Mouse (Mus musculus): ENCODE measurements around the gene Srgap3. TPM values are rescaled to one million over a fixed set of nuclear protein-coding genes. Genes with fewer than 3 reads are reported as not detected.

The Srgap3 gene
- total RNA-seq, 1 experiment from 2014 or later: 9.6 TPM

DNA sequence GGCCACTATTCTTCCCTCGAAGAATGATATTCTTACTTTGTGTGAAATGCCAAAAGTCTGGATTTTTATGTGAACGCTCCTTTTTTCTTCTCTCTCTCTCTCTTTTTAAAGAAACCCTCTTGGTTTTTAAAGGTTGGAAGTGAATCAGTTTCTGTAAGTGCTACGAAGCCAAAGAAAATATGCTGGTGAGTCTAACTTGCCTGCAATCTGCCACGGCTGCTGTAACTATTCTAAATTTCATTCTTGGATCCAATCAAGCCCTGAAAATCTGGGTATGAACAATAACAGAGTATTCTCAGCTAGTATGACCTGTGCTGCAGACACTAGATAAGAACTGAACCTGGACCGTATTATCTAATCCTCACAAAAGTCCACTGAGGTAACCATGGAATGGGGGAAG lies 21.1 kb downstream of the Srgap3 start:
- no peak for ATAC-seq (replicated peaks in 1 of 2; ENCODE audit: insufficient read depth in 1 of 2, low FRiP score in 2 of 2, low TSS enrichment in 1 of 2, low read depth in 1 of 2, poor library complexity in 2 of 2, severe bottlenecking in 2 of 2)

DNA sequence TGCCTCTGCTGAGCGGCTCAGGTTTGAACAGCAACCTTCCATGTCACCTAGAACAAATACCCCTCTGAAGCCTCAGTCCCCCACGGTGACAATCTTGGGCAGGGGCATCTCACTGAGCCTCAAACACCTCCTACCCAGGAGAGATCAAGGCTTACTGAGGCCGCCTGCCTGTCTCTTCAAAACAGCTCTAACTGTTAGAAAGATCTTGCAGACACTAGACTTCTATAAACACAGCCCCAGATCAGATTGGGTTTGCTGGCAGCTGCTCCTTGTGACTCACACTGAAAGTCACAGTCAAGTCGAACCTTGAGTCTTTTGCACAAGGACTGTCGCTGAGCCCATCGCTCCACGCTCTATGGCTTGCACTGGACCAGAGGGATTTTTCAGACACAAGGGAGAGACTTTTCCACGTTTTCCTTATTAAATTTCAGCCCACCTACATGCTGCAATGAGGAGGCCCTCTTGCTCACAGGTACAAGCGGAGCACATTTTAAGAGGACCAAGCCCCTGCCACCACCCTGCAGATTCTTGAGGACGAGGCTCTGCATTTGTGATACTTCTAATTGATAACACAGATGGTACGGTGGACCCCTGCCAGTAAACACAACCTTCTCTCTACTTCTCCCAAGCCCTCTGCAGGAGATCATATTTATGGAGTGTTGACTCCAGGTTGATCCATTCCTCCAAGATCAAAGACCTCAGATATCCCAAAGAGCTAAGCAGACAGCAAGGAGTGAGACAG lies 21.7 kb downstream of the Srgap3 start:
- ATAC-seq (replicated peaks in 1 of 2; ENCODE audit: insufficient read depth in 1 of 2, low FRiP score in 2 of 2, low TSS enrichment in 1 of 2, low read depth in 1 of 2, poor library complexity in 2 of 2, severe bottlenecking in 2 of 2): no peak

DNA sequence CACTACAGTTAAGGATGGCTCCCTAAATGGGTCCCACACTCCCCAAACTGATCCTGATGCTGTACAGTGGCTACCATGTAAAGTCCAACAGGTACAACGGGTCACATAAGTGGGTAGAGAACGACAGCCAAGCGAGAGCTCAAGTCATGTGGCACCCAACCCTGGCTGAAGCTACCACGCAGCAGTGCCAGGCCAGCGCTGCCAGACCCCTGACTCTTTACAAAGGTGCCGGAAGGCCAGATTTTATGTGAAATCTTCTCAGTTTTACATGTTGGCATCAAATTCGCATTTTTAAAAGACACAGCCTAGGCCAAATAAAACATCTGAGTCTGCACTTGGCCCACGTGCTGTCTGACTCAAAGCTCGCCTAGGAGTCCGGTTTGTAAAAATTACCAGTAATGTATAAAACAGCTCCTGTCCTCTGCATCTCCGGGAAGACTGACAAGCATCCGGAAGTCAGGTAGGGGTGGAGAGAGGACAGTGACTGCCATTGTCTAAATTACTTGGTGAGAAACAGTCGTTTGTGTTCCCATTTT lies 22.4 kb downstream of the Srgap3 start:
- no peak for ATAC-seq (replicated peaks in 1 of 2; ENCODE audit: insufficient read depth in 1 of 2, low FRiP score in 2 of 2, low TSS enrichment in 1 of 2, low read depth in 1 of 2, poor library complexity in 2 of 2, severe bottlenecking in 2 of 2)

DNA sequence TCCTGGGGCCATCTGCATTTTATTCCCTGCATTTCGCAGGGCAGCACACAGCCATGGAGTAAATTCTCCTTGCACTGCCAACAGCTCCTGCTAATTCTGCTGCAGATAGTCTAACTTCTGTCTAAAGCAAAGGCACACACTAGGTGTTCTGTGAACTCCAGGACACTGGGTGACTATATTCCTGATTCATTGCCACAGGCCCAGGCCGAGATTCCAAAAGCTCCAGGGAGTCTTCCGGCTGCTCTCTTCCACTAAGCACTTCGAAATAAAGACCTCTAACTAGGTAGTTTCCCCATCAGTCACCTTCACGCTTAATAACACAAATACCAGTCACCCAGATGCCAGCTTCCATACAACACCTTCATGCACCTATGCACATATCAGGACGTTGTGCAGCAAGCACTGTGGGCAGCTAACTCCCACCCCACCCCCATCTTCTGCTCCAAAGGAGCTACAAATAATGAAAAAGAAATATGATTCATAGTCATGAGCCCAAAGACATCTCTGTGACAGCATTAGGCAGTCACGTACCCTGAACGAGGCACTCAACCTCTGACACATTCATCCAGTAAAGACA lies 26.4 kb downstream of the Srgap3 start:
- ATAC-seq (replicated peaks in 1 of 2; ENCODE audit: insufficient read depth in 1 of 2, low FRiP score in 2 of 2, low TSS enrichment in 1 of 2, low read depth in 1 of 2, poor library complexity in 2 of 2, severe bottlenecking in 2 of 2): no peak

DNA sequence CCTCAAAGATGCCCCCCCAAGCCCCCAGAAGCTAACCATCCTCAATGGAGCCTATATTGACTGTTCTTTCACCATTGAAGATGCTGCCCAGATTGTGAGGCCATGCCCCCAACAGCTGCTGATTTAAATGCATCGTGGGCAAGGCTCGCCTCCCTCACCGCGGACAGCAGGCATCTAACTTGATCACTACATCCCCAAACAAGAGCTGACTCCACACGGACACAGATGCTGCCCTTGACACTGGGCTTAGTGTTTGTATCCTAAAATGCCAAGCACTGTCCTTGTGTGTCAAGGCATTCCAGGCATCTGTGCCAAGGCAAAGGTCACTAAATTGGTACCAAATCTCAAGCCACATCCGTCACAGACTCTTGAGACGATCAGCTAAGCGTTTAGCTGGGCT lies 29.3 kb downstream of the Srgap3 start:
- ATAC-seq (replicated peaks in 1 of 2; ENCODE audit: insufficient read depth in 1 of 2, low FRiP score in 2 of 2, low TSS enrichment in 1 of 2, low read depth in 1 of 2, poor library complexity in 2 of 2, severe bottlenecking in 2 of 2): no peak

- ATAC-seq (replicated peaks in 1 of 2; ENCODE audit: insufficient read depth in 1 of 2, low FRiP score in 2 of 2, low TSS enrichment in 1 of 2, low read depth in 1 of 2, poor library complexity in 2 of 2, severe bottlenecking in 2 of 2): no peak
These were observed 30.8 kb downstream of the Srgap3 start for GRCm38 (mm10) chr6:112916243-112916642.

DNA sequence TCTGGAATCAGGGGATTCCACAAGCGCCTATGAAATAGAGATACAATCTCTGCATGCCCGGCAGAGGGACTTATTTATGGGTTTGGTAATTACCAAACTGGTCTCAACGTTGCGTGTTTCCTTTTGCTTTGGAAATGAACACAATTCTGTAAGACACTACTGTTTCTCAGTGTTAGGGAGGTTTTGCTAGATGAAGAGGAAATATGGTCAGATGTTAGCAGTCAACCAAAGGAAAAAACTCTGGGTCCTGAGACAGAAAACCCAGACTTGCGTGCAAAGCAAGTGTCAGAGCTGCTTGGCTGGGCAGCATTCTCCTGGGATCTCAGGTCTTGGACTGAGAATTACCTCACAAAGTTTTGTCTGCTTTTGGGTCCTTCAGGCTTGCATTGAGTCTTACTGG lies 34.5 kb downstream of the Srgap3 start:
- no peak for ATAC-seq (replicated peaks in 1 of 2; ENCODE audit: insufficient read depth in 1 of 2, low FRiP score in 2 of 2, low TSS enrichment in 1 of 2, low read depth in 1 of 2, poor library complexity in 2 of 2, severe bottlenecking in 2 of 2)

- no peak for ATAC-seq (replicated peaks in 1 of 2; ENCODE audit: insufficient read depth in 1 of 2, low FRiP score in 2 of 2, low TSS enrichment in 1 of 2, low read depth in 1 of 2, poor library complexity in 2 of 2, severe bottlenecking in 2 of 2)
These were observed 37.4 kb downstream of the Srgap3 start for GRCm38 (mm10) chr6:112909711-112910110.

GRCm38 (mm10) chr6:112907887-112908584 lies 39.0 kb downstream of the Srgap3 start:
- ATAC-seq (replicated peaks in 1 of 2; ENCODE audit: insufficient read depth in 1 of 2, low FRiP score in 2 of 2, low TSS enrichment in 1 of 2, low read depth in 1 of 2, poor library complexity in 2 of 2, severe bottlenecking in 2 of 2): no peak

DNA sequence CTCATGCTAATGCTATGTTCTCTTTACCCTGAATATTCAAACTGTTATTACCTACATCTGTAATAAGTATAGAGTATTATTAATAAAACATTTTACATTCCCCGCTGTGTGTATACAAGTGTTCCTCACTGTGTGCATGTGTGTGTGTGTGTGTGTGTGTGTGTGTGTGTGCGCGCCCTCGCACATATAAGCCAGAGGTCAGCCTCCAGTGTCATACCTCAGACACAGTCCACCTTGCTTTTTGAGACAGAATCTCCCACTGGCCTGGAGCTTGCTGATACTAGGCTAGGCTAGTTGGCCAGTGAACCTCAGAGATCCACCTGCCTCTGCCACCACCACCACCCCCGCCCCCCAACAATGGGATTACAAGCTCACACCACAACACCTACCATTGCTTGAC lies 43.3 kb downstream of the Srgap3 start:
- ATAC-seq (replicated peaks in 1 of 2; ENCODE audit: insufficient read depth in 1 of 2, low FRiP score in 2 of 2, low TSS enrichment in 1 of 2, low read depth in 1 of 2, poor library complexity in 2 of 2, severe bottlenecking in 2 of 2): no peak

GRCm38 (mm10) chr6:112903226-112903625 lies 43.8 kb downstream of the Srgap3 start:
- no peak for ATAC-seq (replicated peaks in 1 of 2; ENCODE audit: insufficient read depth in 1 of 2, low FRiP score in 2 of 2, low TSS enrichment in 1 of 2, low read depth in 1 of 2, poor library complexity in 2 of 2, severe bottlenecking in 2 of 2)

- ATAC-seq (replicated peaks in 1 of 2; ENCODE audit: insufficient read depth in 1 of 2, low FRiP score in 2 of 2, low TSS enrichment in 1 of 2, low read depth in 1 of 2, poor library complexity in 2 of 2, severe bottlenecking in 2 of 2): no peak
These were observed 44.3 kb downstream of the Srgap3 start for GRCm38 (mm10) chr6:112902791-112903190.

DNA sequence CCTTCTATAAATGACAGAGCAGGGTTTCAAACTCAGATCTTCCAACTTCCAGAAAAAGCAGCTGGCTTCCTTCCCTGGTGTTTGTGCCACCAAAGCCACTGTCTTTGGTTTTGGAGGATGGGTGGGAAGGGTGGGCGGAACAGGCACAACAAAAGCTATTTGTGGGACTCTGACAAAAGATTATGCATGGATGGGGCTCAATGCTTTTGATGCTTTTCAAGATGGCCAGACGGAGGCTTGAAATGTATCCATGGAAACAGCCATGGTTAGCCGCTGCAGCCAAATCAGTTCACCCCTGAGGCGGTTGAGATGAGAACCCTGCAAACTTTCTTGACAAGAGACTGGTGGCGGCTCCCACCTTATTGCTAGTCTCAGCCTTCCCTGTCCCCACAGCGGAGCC lies 46.8 kb downstream of the Srgap3 start:
- ATAC-seq (replicated peaks in 1 of 2; ENCODE audit: insufficient read depth in 1 of 2, low FRiP score in 2 of 2, low TSS enrichment in 1 of 2, low read depth in 1 of 2, poor library complexity in 2 of 2, severe bottlenecking in 2 of 2): no peak

DNA sequence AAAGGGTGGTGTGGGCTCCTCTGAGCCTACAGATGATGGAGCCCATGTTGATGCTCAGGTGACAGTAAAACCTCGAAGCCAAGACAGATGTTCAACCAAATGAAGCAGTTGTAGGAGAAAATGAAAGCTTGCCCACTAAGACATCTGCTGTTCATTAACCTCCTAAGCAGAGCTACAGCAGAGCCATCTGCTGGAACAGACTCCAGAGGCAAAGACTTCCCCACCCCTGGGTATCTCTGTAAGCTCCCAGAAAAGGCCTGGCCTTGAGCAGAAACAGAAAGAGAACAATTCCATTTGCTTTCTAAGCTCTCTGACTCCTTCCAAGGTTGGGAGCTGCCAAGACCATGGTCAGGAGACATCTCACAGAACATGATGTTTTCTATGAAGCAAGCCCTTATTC lies 47.4 kb downstream of the Srgap3 start:
- ATAC-seq (replicated peaks in 1 of 2; ENCODE audit: insufficient read depth in 1 of 2, low FRiP score in 2 of 2, low TSS enrichment in 1 of 2, low read depth in 1 of 2, poor library complexity in 2 of 2, severe bottlenecking in 2 of 2): no peak

DNA sequence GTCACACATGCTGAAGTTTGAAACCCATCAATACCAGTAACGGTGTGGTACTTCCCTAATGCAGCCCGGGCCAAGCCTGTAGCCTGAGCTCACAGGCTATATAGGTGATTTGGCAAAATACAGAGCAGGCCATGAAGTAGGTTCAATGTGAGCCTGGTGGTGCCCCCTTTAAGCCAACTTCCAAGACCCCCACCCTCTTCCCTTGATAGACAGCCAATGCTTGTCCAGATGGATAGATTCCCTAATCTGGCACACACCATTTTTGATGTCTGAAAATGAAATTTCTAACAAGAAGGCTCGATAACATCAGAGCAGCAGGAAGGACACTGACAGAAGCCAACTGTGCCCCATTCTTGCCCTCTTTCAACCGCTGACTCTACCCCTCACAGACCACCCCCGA lies 47.8 kb downstream of the Srgap3 start:
- ATAC-seq (replicated peaks in 1 of 2; ENCODE audit: insufficient read depth in 1 of 2, low FRiP score in 2 of 2, low TSS enrichment in 1 of 2, low read depth in 1 of 2, poor library complexity in 2 of 2, severe bottlenecking in 2 of 2): no peak

GRCm38 (mm10) chr6:112898435-112898834 lies 48.6 kb downstream of the Srgap3 start:
- no peak for ATAC-seq (replicated peaks in 1 of 2; ENCODE audit: insufficient read depth in 1 of 2, low FRiP score in 2 of 2, low TSS enrichment in 1 of 2, low read depth in 1 of 2, poor library complexity in 2 of 2, severe bottlenecking in 2 of 2)

DNA sequence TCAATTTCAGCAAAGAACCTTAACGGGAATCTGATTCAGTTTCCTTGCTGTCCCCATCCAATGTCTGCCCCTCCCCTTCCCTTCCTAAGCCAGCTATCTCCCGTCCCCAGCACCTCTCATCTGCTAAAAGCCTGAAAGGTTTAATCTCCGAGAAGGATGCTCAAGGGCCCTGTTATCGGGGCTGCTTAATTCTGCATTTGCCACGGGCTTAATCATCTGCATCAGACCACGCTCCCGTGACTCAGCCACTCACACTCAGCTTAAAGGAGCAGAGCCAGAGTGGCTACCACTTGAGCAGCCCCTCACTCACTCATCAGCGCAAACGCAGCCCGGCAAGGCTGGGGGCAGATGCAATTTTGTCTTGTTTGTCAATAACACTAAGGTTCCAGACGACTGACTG lies 50.7 kb downstream of the Srgap3 start:
- no peak for ATAC-seq (replicated peaks in 1 of 2; ENCODE audit: insufficient read depth in 1 of 2, low FRiP score in 2 of 2, low TSS enrichment in 1 of 2, low read depth in 1 of 2, poor library complexity in 2 of 2, severe bottlenecking in 2 of 2)

DNA sequence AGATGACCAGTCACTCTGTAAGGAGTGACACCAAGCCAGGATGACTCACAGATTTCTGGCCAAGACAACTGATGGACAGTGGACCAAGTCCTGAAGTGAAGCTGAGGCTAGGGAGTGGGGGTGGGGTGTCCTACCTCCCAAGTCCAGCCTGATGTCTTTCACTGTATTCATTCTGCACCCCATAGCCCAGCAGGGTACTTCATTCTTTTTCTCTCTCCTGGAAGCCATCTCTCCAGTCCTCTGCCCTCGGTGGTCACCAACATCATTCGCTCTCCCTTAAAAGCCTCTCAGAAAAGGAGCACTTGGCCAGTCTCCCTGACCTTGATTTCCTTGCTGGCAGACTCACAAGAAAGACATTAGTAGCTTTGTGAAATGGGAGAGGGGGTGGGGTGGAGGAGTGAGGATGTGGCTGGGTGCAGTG lies 56.7 kb downstream of the Srgap3 start:
- no peak for ATAC-seq (replicated peaks in 1 of 2; ENCODE audit: insufficient read depth in 1 of 2, low FRiP score in 2 of 2, low TSS enrichment in 1 of 2, low read depth in 1 of 2, poor library complexity in 2 of 2, severe bottlenecking in 2 of 2)
